Mouse (Mus musculus) kidney, postnatal 0 days (tissue): ENCODE results near the gene Rabgef1. TPM values are rescaled to one million over a fixed set of nuclear protein-coding genes. Genes with fewer than 3 reads are reported as not detected.

Experiments used
- ATAC-seq: fragments of 200-750 bp; cut with Nextera tagmentation; replicated peaks from 2 replicates; pipeline ENCODE4 v1.8.0; 2017; ENCODE audit warnings: low read depth, moderate number of reproducible peaks, moderate TSS enrichment, moderate library complexity; ENCODE audit not compliant: low FRiP score
- DNase-seq: peaks from one replicate; pipeline ENCODE4 v3.0.0-alpha.2; 2016; ENCODE audit warnings: low spot score
- H3K27ac ChIP-seq: fragments of 300-500 bp; sonication (generic); 2 replicates; pipeline ENCODE4 v1.5.1; 2014; ENCODE audit warnings: mild to moderate bottlenecking
- H3K27me3 ChIP-seq: fragments of 300-500 bp; sonication (generic); 2 replicates; pipeline ENCODE4 v1.6.1; 2014; ENCODE audit warnings: low read length, mixed read lengths; ENCODE audit not compliant: insufficient read depth
- H3K36me3 ChIP-seq: fragments of 300-500 bp; sonication (generic); 2 replicates; pipeline ENCODE4 v1.6.1; 2014; ENCODE audit warnings: low read length, mixed read lengths; ENCODE audit not compliant: insufficient read depth
- H3K4me1 ChIP-seq: fragments of 300-500 bp; sonication (generic); replicated peaks from 2 replicates; pipeline ENCODE4 v1.6.1; 2014; ENCODE audit warnings: antibody characterized with exemption, low read length, mixed read lengths; ENCODE audit not compliant: insufficient read depth
- H3K4me2 ChIP-seq: fragments of 300-500 bp; sonication (generic); 2 replicates; pipeline ENCODE4 v1.6.1; 2014; ENCODE audit warnings: mild to moderate bottlenecking, low read length, moderate library complexity, mixed read lengths
- H3K4me3 ChIP-seq: fragments of 300-500 bp; sonication (generic); replicated peaks from 2 replicates; pipeline ENCODE4 v1.5.1; 2014; ENCODE audit warnings: low read depth, low read length
- H3K9ac ChIP-seq: fragments of 300-500 bp; sonication (generic); 2 replicates; pipeline ENCODE4 v1.6.1; 2014; ENCODE audit warnings: low read depth, low read length
- H3K9me3 ChIP-seq: fragments of 300-500 bp; sonication (generic); replicated peaks from 2 replicates; pipeline ENCODE4 v1.6.1; 2016; ENCODE audit warnings: low read length, inconsistent platforms, mixed read lengths
- CTCF ChIP-seq: IDR thresholded peaks from 2 replicates; pipeline ENCODE4 v1.5.1; 2016; ENCODE audit warnings: antibody characterized with exemption, low read depth, mild to moderate bottlenecking, moderate library complexity
- WGBS: fragments of 180-500 bp; shearing (Covaris S2); extraction: QIAGEN DNeasy Blood & Tissue Kit; methylation state at CpG from one replicate; pipeline ENCODE4 v1.1.7; 2014; 5-methylcytosine and 5-hydroxymethylcytosine counted together
- polyA plus RNA-seq: library from polyadenylated mRNA; unstranded; fragments of >200 nt; fragmentation: Nextera tagmentation; extraction: Ambion mirVana; gene quantifications from 2 replicates; pipeline ENCODE4 v1.2.1, GENCODE M21; 2015

Rabgef1 gene
- polyA plus RNA-seq, 1 experiment from 2014 or later: 28.1 TPM

DNA sequence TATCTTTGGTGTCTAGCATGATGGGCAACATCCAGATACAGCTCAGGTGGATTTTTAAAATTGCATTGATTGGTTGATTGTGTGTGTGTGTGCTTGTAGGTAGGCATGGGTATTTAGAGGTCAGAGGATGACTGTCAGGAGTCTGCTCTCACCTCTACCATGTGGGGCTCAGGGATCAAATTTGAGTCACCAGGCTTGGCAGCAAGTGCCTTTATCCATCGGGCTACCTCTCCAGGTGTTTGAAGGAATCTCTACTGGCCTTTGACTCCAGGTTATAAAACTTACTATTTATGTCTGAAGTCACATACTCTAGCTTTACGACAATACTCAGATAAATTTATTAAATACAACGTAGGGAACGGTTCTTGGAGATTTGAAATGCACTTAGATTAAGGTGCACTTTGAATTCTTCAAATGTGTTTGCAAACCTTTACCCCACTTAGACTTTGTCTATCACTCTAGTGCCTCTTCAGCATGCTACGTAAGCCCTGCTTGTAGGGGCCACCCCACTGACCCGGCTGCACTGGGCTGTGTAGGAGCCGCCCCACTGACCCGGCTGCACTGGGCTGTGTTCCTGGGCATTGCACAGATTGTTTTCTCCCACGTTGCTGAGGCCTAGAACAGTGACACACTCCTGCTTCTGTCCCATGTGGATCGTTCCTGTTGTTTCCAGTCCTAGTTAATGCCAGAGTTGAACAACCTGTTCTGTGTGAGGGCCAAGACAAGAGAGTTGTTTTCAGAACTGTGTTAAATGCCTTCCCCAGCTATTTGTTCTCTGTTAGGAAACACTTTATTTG is 28.8 kb downstream of the Rabgef1 start:
- WGBS: 45% methylated on average over 10 of the region's 10 CpGs
- no peak overlapping the region for H3K4me3 ChIP-seq
- ATAC-seq (peak; percentile 89), DNase-seq (peak; percentile 31)
- peak overlapping the region; percentile 44; the same call in 1 of the 2 replicates for H3K27ac ChIP-seq
- no peak for TF ChIP-seq CTCF
- H3K36me3 ChIP-seq: peaks cover 17% of the 10 kb centered on the region; the same call in 1 of the 2 replicates
- no peak overlapping the region for H3K4me2 ChIP-seq
- H3K4me1 ChIP-seq: no peaks in the 10 kb centered on the region; the same call in 1 of the 2 replicates
- no peaks in the 10 kb centered on the region for H3K9me3 ChIP-seq
- H3K9ac ChIP-seq: no peak overlapping the region
- H3K27me3 ChIP-seq: no peaks in the 10 kb centered on the region

DNA sequence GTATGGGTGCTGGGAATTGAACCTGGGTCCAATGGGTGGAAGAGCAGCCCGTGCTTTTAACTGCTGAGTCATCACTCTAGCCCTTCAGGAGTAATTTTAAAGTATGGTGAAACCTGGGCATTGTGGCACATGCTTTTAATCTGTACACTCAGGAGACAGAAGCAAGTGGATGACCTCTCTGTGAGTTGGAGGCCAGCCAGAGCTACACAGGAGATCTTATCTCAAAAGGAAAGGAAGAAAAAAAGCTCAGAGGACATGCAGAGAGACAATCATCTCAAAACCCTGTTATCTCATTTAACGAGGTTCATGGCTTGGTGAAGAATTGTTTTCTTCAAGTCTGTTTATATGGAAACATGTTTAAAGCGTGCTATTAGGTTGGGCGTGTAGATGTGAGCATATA is 32.4 kb downstream of the Rabgef1 start:
- no peaks in the 10 kb centered on the region for H3K4me1 ChIP-seq
- ATAC-seq (no peak), DNase-seq (no peak)
- no peak for TF ChIP-seq CTCF
- no peak overlapping the region for H3K4me2 ChIP-seq
- H3K9ac ChIP-seq: no peak overlapping the region
- H3K4me3 ChIP-seq: no peak overlapping the region
- no peak overlapping the region for H3K27ac ChIP-seq
- 81% methylated on average over 4 of the region's 4 CpGs for WGBS
- H3K27me3 ChIP-seq: no peaks in the 10 kb centered on the region
- H3K36me3 ChIP-seq: peaks cover 9% of the 10 kb centered on the region
- no peaks in the 10 kb centered on the region for H3K9me3 ChIP-seq

GRCm38 (mm10) chr5:130204560-130204959 is 33.0 kb downstream of the Rabgef1 start:
- no peak for ATAC-seq
- DNase-seq: no peak
- Histone ChIP-seq H3K9ac (no peak overlapping the region), H3K27ac (peak overlapping the region; percentile 34; the same call in 1 of the 2 replicates), H3K4me1 (no peaks in the 10 kb centered on the region), H3K27me3 (no peaks in the 10 kb centered on the region), H3K36me3 (peaks cover 15% of the 10 kb centered on the region), H3K4me2 (no peak overlapping the region), H3K9me3 (no peaks in the 10 kb centered on the region), H3K4me3 (no peak overlapping the region)
- WGBS: 62% methylated on average over 6 of the region's 6 CpGs
- no peak for TF ChIP-seq CTCF

GRCm38 (mm10) chr5:130205441-130206023 is 33.9 kb downstream of the Rabgef1 start:
- 92% methylated on average over 3 of the region's 3 CpGs for WGBS
- DNase-seq: no peak
- no peak overlapping the region for H3K4me3 ChIP-seq
- H3K9ac ChIP-seq: no peak overlapping the region
- H3K36me3 ChIP-seq: peaks cover 23% of the 10 kb centered on the region
- H3K4me1 ChIP-seq: no peaks in the 10 kb centered on the region
- TF ChIP-seq CTCF: no peak
- H3K9me3 ChIP-seq: no peaks in the 10 kb centered on the region
- H3K27me3 ChIP-seq: no peaks in the 10 kb centered on the region
- H3K4me2 ChIP-seq: no peak overlapping the region
- no peak for ATAC-seq
- no peak overlapping the region for H3K27ac ChIP-seq

DNA sequence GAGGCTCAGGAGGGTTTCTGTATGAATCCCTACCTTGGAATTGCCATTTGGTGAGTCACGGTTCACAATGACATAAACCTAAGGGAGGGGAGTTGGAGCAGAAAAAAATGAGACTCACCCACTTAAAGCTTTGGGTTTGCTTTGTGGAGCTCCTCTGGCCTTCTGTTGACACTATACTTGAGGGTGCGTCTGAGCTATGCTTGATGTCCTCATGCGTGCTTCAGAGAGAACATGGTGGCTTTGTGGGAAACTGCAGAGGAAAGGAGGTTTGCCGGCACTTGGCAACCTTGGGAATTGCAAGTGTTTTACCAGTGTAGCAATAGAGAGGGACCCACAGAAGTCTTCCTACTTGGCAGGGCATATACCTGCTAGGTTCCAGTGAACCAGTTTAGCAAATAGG is 35.7 kb downstream of the Rabgef1 start:
- no peak overlapping the region for H3K27ac ChIP-seq
- 93% methylated on average over 4 of the region's 4 CpGs for WGBS
- H3K4me1 ChIP-seq: no peaks in the 10 kb centered on the region
- no peak for TF ChIP-seq CTCF
- no peak for DNase-seq
- H3K36me3 ChIP-seq: peaks cover 32% of the 10 kb centered on the region
- no peaks in the 10 kb centered on the region for H3K27me3 ChIP-seq
- no peak overlapping the region for H3K4me2 ChIP-seq
- no peak overlapping the region for H3K9ac ChIP-seq
- H3K9me3 ChIP-seq: no peaks in the 10 kb centered on the region
- ATAC-seq: no peak
- no peak overlapping the region for H3K4me3 ChIP-seq

DNA sequence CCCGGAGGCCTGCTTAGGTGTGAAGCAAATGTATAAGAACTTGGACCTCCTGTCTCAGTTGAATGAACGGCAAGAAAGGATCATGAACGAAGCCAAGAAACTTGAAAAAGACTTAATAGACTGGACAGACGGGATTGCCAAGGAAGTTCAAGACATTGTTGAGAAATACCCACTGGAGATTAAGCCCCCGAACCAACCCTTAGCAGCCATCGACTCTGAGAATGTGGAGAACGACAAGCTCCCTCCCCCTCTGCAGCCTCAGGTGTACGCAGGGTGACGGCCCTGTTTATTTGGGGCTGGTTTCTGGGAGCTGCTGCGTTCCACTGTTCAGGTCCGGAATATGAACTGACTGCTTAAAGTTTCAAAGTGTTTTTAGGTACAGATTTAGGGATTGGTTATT is 41.4 kb downstream of the Rabgef1 start:
- Histone ChIP-seq H3K9ac (no peak overlapping the region), H3K4me1 (no peaks in the 10 kb centered on the region), H3K36me3 (peaks cover 32% of the 10 kb centered on the region), H3K4me2 (no peak overlapping the region), H3K4me3 (no peak overlapping the region), H3K27ac (no peak overlapping the region), H3K27me3 (no peaks in the 10 kb centered on the region), H3K9me3 (no peaks in the 10 kb centered on the region)
- 87% methylated on average over 11 of the region's 11 CpGs for WGBS
- TF ChIP-seq CTCF: no peak
- ATAC-seq (no peak), DNase-seq (no peak)
